ENCODE assay signal across 8 mouse cellular contexts in genomic region chr10:79834769-79835398, GRCm38 (mm10). TPM values are rescaled to one million over a fixed set of nuclear protein-coding genes. Genes with fewer than 3 reads are reported as not detected.
DNase-seq lines count a peak whose midpoint lies in the region; ATAC-seq and TF ChIP-seq lines count a peak whose summit lies in the region.

No protein-coding gene starts in this region.

- WGBS in intestine, embryonic 15.5 days = 23% methylated on average over 9 of the region's 9 CpGs
- WGBS in liver, adult 2 months = 27% methylated on average over 9 of the region's 9 CpGs
- 23% methylated on average over 9 of the region's 9 CpGs for WGBS in midbrain, postnatal 0 days
- 22% methylated on average over 9 of the region's 9 CpGs for WGBS in stomach, embryonic 16.5 days

- H3K79me2 ChIP-seq in liver, adult 2 months (ENCODE audit: control insufficient read depth, insufficient read depth, low read length) = no peaks in the 10 kb centered on the region

- H3K36me3 ChIP-seq in testis, adult 2 months (ENCODE audit: control insufficient read depth, insufficient read depth, low read length) = no peaks in the 10 kb centered on the region
- no peaks in the 10 kb centered on the region; the same call in 1 of the 2 replicates for H3K36me3 ChIP-seq in intestine, embryonic 15.5 days
- no peaks in the 10 kb centered on the region for H3K36me3 ChIP-seq in liver, adult 2 months (ENCODE audit: control insufficient read depth, insufficient read depth, low read length)
- no peaks in the 10 kb centered on the region for H3K36me3 ChIP-seq in midbrain, postnatal 0 days (ENCODE audit: insufficient read depth, low read length)
- H3K36me3 ChIP-seq in stomach, embryonic 16.5 days (ENCODE audit: control insufficient read depth, insufficient read depth, low read length) = no peaks in the 10 kb centered on the region

- no peaks in the 10 kb centered on the region for H3K27me3 ChIP-seq in testis, adult 2 months (ENCODE audit: control insufficient read depth, insufficient read depth, low read length)
- H3K27me3 ChIP-seq in intestine, embryonic 15.5 days (replicated peaks) = no peaks in the 10 kb centered on the region
- no peaks in the 10 kb centered on the region for H3K27me3 ChIP-seq in liver, adult 2 months (ENCODE audit: control insufficient read depth, insufficient read depth, low read length)
- H3K27me3 ChIP-seq in midbrain, postnatal 0 days (ENCODE audit: insufficient read depth, low read length) = no peaks in the 10 kb centered on the region
- no peaks in the 10 kb centered on the region for H3K27me3 ChIP-seq in stomach, embryonic 16.5 days (ENCODE audit: control insufficient read depth, insufficient read depth, low read length)

- H3K4me2 ChIP-seq in intestine, embryonic 15.5 days (replicated peaks) = no peak overlapping the region
- H3K4me2 ChIP-seq in midbrain, postnatal 0 days (ENCODE audit: low read depth, low read length, poor library complexity, severe bottlenecking) = no peak overlapping the region
- H3K4me2 ChIP-seq in stomach, embryonic 16.5 days (ENCODE audit: low read depth, low read length) = no peak overlapping the region

- peak; percentile 46 for ATAC-seq in intestine, embryonic 15.5 days
- peak; percentile 38; the same call in 1 of the 2 replicates for ATAC-seq in midbrain, postnatal 0 days (ENCODE audit: low FRiP score)
- peak; percentile 74; the same call in 1 of the 2 replicates for ATAC-seq in stomach, embryonic 16.5 days (ENCODE audit: insufficient read depth, low FRiP score)

- H3K9me3 ChIP-seq in intestine, embryonic 15.5 days = no peaks in the 10 kb centered on the region
- H3K9me3 ChIP-seq in midbrain, postnatal 0 days (ENCODE audit: low read length) = no peaks in the 10 kb centered on the region
- H3K9me3 ChIP-seq in stomach, embryonic 16.5 days (replicated peaks; ENCODE audit: control insufficient read depth, low read length) = peaks cover 3% of the 10 kb centered on the region; the same call in 1 of the 2 replicates

- H3K9ac ChIP-seq in intestine, embryonic 15.5 days = no peak overlapping the region
- H3K9ac ChIP-seq in liver, adult 2 months (ENCODE audit: low read depth, low read length) = no peak overlapping the region
- no peak overlapping the region for H3K9ac ChIP-seq in midbrain, postnatal 0 days (replicated peaks; ENCODE audit: low read length, poor library complexity, severe bottlenecking)
- H3K9ac ChIP-seq in stomach, embryonic 16.5 days (ENCODE audit: low read length) = 0 out of 2 replicates have a peak overlapping the region, but pooled peaks have one; percentile 28

- TF ChIP-seq POLR2A in testis, adult 2 months (IDR thresholded peaks at IDR 0.05; ENCODE audit: control insufficient read depth, low read depth, low read length) = no peak
- TF ChIP-seq POLR2A in liver, adult 2 months (IDR thresholded peaks at IDR 0.05; ENCODE audit: extremely low read depth, insufficient read depth, low read length) = no peak

- TF ChIP-seq CTCF in testis, adult 2 months (IDR thresholded peaks at IDR 0.05; ENCODE audit: control insufficient read depth, insufficient read depth, insufficient replicate concordance, low read depth, low read length) = peak; percentile 80
- peak; percentile 95 for TF ChIP-seq CTCF in liver, adult 2 months (IDR thresholded peaks at IDR 0.05; ENCODE audit: low read depth, low read length)
- peak; percentile 95 for TF ChIP-seq CTCF in midbrain, postnatal 0 days (IDR thresholded peaks at IDR 0.05)

- no peaks in the 10 kb centered on the region for H3K4me1 ChIP-seq in testis, adult 2 months (ENCODE audit: control insufficient read depth, insufficient read depth, low read length)
- 0 out of 2 replicates have a peak, but pooled peaks cover 5% of the 10 kb centered on the region for H3K4me1 ChIP-seq in intestine, embryonic 15.5 days (replicated peaks)
- H3K4me1 ChIP-seq in liver, adult 2 months (ENCODE audit: control insufficient read depth, insufficient read depth, low read length) = 0 out of 2 replicates have a peak, but pooled peaks cover 2% of the 10 kb centered on the region
- H3K4me1 ChIP-seq in midbrain, postnatal 0 days (ENCODE audit: insufficient read depth, low read length) = no peaks in the 10 kb centered on the region
- no peaks in the 10 kb centered on the region for H3K4me1 ChIP-seq in stomach, embryonic 16.5 days (ENCODE audit: control insufficient read depth, insufficient read depth, low read length)

- H3K4me3 ChIP-seq in testis, adult 2 months (ENCODE audit: control insufficient read depth, low read depth, low read length) = no peak overlapping the region
- no peak overlapping the region for H3K4me3 ChIP-seq in intestine, embryonic 15.5 days (replicated peaks)
- H3K4me3 ChIP-seq in liver, adult 2 months (ENCODE audit: insufficient read depth, low read depth, low read length) = no peak overlapping the region
- no peak overlapping the region for H3K4me3 ChIP-seq in midbrain, postnatal 0 days (ENCODE audit: low read depth, low read length)
- no peak overlapping the region for H3K4me3 ChIP-seq in stomach, embryonic 16.5 days (replicated peaks; ENCODE audit: low read length)

- no peak overlapping the region for H3K27ac ChIP-seq in testis, adult 2 months (ENCODE audit: control insufficient read depth, insufficient read depth, low read depth, low read length)
- no peak overlapping the region for H3K27ac ChIP-seq in intestine, embryonic 15.5 days
- no peak overlapping the region for H3K27ac ChIP-seq in liver, adult 2 months (replicated peaks; ENCODE audit: insufficient read depth, low read depth, low read length)
- no peak overlapping the region for H3K27ac ChIP-seq in midbrain, postnatal 0 days (ENCODE audit: low read depth, low read length)
- H3K27ac ChIP-seq in stomach, embryonic 16.5 days (ENCODE audit: low read length) = no peak overlapping the region

- DNase-seq in testis, postnatal 14 days (ENCODE audit: low spot score) = no peak
- DNase-seq in cerebellum, adult 9-10 months = peak; percentile 72
- DNase-seq in frontal cortex, postnatal 25 days (ENCODE audit: low spot score in 2 of 2) = peak; percentile 51 to 68
- peak; percentile 42 for DNase-seq in liver, adult 2 months (ENCODE audit: extremely low read depth, low read depth, low spot score)
- DNase-seq in midbrain, postnatal 0 days (ENCODE audit: low spot score) = peak; percentile 79

RNA-seq across cellular contexts. Expression of gene Misp, which starts 14.1 kb away (rescaled TPM):
- polyA plus RNA-seq in testis, adult 2 months (2012; rRNA removed) = 0.27 and 0.36 TPM in 2 replicates
- polyA plus RNA-seq in intestine, embryonic 15.5 days (2015; fragmentation: Nextera tagmentation; extraction: Ambion mirVana) = 141 and 154 TPM in 2 replicates
- 0.18 and 0.40 TPM in 2 replicates for total RNA-seq in liver, adult 2 months (2014; rRNA removed)
- 0.16 and 0.51 TPM in 2 replicates for polyA plus RNA-seq in liver, adult 2 months (2012; rRNA removed)
- total RNA-seq in midbrain, postnatal 0 days (2014; rRNA removed) = 0.24 TPM in 1 of 2 replicates, not detected in the other
- 0.18 and 0.27 TPM in 2 replicates for polyA plus RNA-seq in midbrain, postnatal 0 days (2015; fragmentation: Nextera tagmentation; extraction: Ambion mirVana)
- 50.6 and 62.3 TPM in 2 replicates for polyA plus RNA-seq in stomach, embryonic 16.5 days (2015; fragmentation: Nextera tagmentation; extraction: Ambion mirVana)

RNA-seq across cellular contexts. Expression of gene Ptbp1, which starts 19.3 kb away (rescaled TPM):
- polyA plus RNA-seq in testis, adult 2 months (2012; rRNA removed) = 125 and 126 TPM in 2 replicates
- polyA plus RNA-seq in intestine, embryonic 15.5 days (2015; fragmentation: Nextera tagmentation; extraction: Ambion mirVana) = 307 and 314 TPM in 2 replicates
- total RNA-seq in liver, adult 2 months (2014; rRNA removed) = 43.9 and 86.1 TPM in 2 replicates
- 77.6 and 103 TPM in 2 replicates for polyA plus RNA-seq in liver, adult 2 months (2012; rRNA removed)
- 114 and 119 TPM in 2 replicates for total RNA-seq in midbrain, postnatal 0 days (2014; rRNA removed)
- polyA plus RNA-seq in midbrain, postnatal 0 days (2015; fragmentation: Nextera tagmentation; extraction: Ambion mirVana) = 46.2 and 49.7 TPM in 2 replicates
- 268 and 308 TPM in 2 replicates for polyA plus RNA-seq in stomach, embryonic 16.5 days (2015; fragmentation: Nextera tagmentation; extraction: Ambion mirVana)

RNA-seq across cellular contexts. Expression of gene Prtn3, which starts 39.4 kb away (rescaled TPM):
- polyA plus RNA-seq in testis, adult 2 months (2012; rRNA removed) = 0.72 and 0.90 TPM in 2 replicates
- 3.7 and 3.9 TPM in 2 replicates for polyA plus RNA-seq in intestine, embryonic 15.5 days (2015; fragmentation: Nextera tagmentation; extraction: Ambion mirVana)
- total RNA-seq in liver, adult 2 months (2014; rRNA removed) = 0.40 TPM in 1 of 2 replicates, not detected in the other
- 0.20 and 1.1 TPM in 2 replicates for polyA plus RNA-seq in liver, adult 2 months (2012; rRNA removed)
- 5.9 and 7.5 TPM in 2 replicates for total RNA-seq in midbrain, postnatal 0 days (2014; rRNA removed)
- polyA plus RNA-seq in midbrain, postnatal 0 days (2015; fragmentation: Nextera tagmentation; extraction: Ambion mirVana) = 11.7 and 14.6 TPM in 2 replicates
- polyA plus RNA-seq in stomach, embryonic 16.5 days (2015; fragmentation: Nextera tagmentation; extraction: Ambion mirVana) = 4.1 and 7.2 TPM in 2 replicates

RNA-seq across cellular contexts. Expression of gene Plppr3, which starts 39.5 kb away (rescaled TPM):
- polyA plus RNA-seq in testis, adult 2 months (2012; rRNA removed) = 1.6 and 2.7 TPM in 2 replicates
- 31.3 and 32.7 TPM in 2 replicates for polyA plus RNA-seq in intestine, embryonic 15.5 days (2015; fragmentation: Nextera tagmentation; extraction: Ambion mirVana)
- under 0.01 TPM in 1 of 2 replicates, not detected in the other for total RNA-seq in liver, adult 2 months (2014; rRNA removed)
- 0.38 and 0.47 TPM in 2 replicates for polyA plus RNA-seq in liver, adult 2 months (2012; rRNA removed)
- total RNA-seq in midbrain, postnatal 0 days (2014; rRNA removed) = 494 and 539 TPM in 2 replicates
- polyA plus RNA-seq in midbrain, postnatal 0 days (2015; fragmentation: Nextera tagmentation; extraction: Ambion mirVana) = 350 and 358 TPM in 2 replicates
- polyA plus RNA-seq in stomach, embryonic 16.5 days (2015; fragmentation: Nextera tagmentation; extraction: Ambion mirVana) = 28.7 and 29.1 TPM in 2 replicates

RNA-seq across cellular contexts. Expression of gene Palm, which starts 41.5 kb away (rescaled TPM):
- polyA plus RNA-seq in testis, adult 2 months (2012; rRNA removed) = 8.1 and 9.1 TPM in 2 replicates
- 48.1 and 48.5 TPM in 2 replicates for polyA plus RNA-seq in intestine, embryonic 15.5 days (2015; fragmentation: Nextera tagmentation; extraction: Ambion mirVana)
- 0.81 and 0.92 TPM in 2 replicates for total RNA-seq in liver, adult 2 months (2014; rRNA removed)
- polyA plus RNA-seq in liver, adult 2 months (2012; rRNA removed) = 1.9 and 3.0 TPM in 2 replicates
- total RNA-seq in midbrain, postnatal 0 days (2014; rRNA removed) = 161 and 165 TPM in 2 replicates
- polyA plus RNA-seq in midbrain, postnatal 0 days (2015; fragmentation: Nextera tagmentation; extraction: Ambion mirVana) = 302 and 308 TPM in 2 replicates
- 56.8 and 58.0 TPM in 2 replicates for polyA plus RNA-seq in stomach, embryonic 16.5 days (2015; fragmentation: Nextera tagmentation; extraction: Ambion mirVana)

Comparison
In these comparisons a context has a peak if more than half of its experiments do, and no peak if none do; other contexts are left out.
1. RNA of gene Misp, which starts 14.1 kb away (polyA plus RNA-seq): 141 to 154 TPM in intestine, embryonic 15.5 days and 50.6 to 62.3 TPM in stomach, embryonic 16.5 days; 0.16 to 0.51 TPM in liver, adult 2 months, 0.27 to 0.36 TPM in testis, adult 2 months and 0.18 to 0.27 TPM in midbrain, postnatal 0 days; every median in the first group is over 10 times any median in the second.
2. Peak in every context shown above with its lines, with median percentiles within 50 percentile points of each other: CTCF ChIP-seq and ATAC-seq.